ENCODE assay signal across 9 mouse cellular contexts in genomic region chr2:157434497-157434896, GRCm38 (mm10). TPM values are rescaled to one million over a fixed set of nuclear protein-coding genes. Genes with fewer than 3 reads are reported as not detected.
DNase-seq lines count a peak whose midpoint lies in the region; ATAC-seq and TF ChIP-seq lines count a peak whose summit lies in the region.
"Had no signal": no experiment of that assay in that cellular context is flagged by ENCODE, and none has a peak within 500 bp of the region (broad histone marks: within the 10 kb centered on the region; RNA-seq: fewer than 3 reads in every experiment).

No protein-coding gene starts in this region.

- peak overlapping the region; percentile 32 to 36 for H3K4me3 ChIP-seq in ES-E14 (ENCODE audit: insufficient read depth in 1 of 2, low read depth in 1 of 2, low read length in 2 of 2, poor library complexity in 1 of 2, severe bottlenecking in 1 of 2)
- H3K4me3 ChIP-seq in hindbrain, embryonic 10.5 days = 0 out of 2 replicates have a peak overlapping the region, but pooled peaks have one; percentile 2
- H3K4me3 ChIP-seq in neural tube, embryonic 12.5 days = no peak overlapping the region
- H3K4me3 ChIP-seq: liver, embryonic 15.5 days had no signal

- no peak overlapping the region; the same call in 1 of the 2 replicates for H3K4me2 ChIP-seq in neural tube, embryonic 12.5 days (replicated peaks)
- H3K4me2 ChIP-seq: liver, embryonic 15.5 days had no signal

- WGBS in hindbrain, embryonic 10.5 days = 23% methylated on average over 6 of the region's 6 CpGs
- WGBS in neural tube, embryonic 12.5 days = 42% methylated on average over 6 of the region's 6 CpGs

- no peaks in the 10 kb centered on the region for H3K9me3 ChIP-seq in ES-E14 (ENCODE audit: control insufficient read depth, insufficient read depth, low read depth, low read length)
- H3K9me3 ChIP-seq in hindbrain, embryonic 10.5 days = no peaks in the 10 kb centered on the region
- H3K9me3 ChIP-seq in neural tube, embryonic 12.5 days = no peaks in the 10 kb centered on the region
- H3K9me3 ChIP-seq: liver, embryonic 15.5 days had no signal

- H3K27ac ChIP-seq in ES-E14 (ENCODE audit: insufficient read depth, low read depth, low read length, poor library complexity, severe bottlenecking) = peak overlapping the region; percentile 89
- H3K27ac ChIP-seq in hindbrain, embryonic 10.5 days = peak overlapping the region; percentile 54; the same call in 1 of the 2 replicates
- no peak overlapping the region for H3K27ac ChIP-seq in neural tube, embryonic 12.5 days
- H3K27ac ChIP-seq: liver, embryonic 15.5 days had no signal

- DNase-seq in embryo, embryonic 10 days (ENCODE audit: low spot score) = peak; percentile 34
- DNase-seq in embryo, embryonic 9.5 days (ENCODE audit: extremely low spot score) = no peak
- DNase-seq in ES-E14 (ENCODE audit: low read depth, low spot score) = peak; percentile 45
- DNase-seq in hindbrain, embryonic 10.5 days (ENCODE audit: low spot score) = no peak
- peak; percentile 69 to 72 for DNase-seq in layer of hippocampus, adult 8-10 months (ENCODE audit: low spot score in 2 of 2)
- no peak for DNase-seq in thymus, postnatal 10 days (ENCODE audit: low spot score in 2 of 2)
- DNase-seq in adrenal gland, adult 8-10 months = no peak

- in situ Hi-C loops in ES-E14 (cut with MboI; ENCODE audit: low sequenced_read_pairs in 2 of 2, unreplicated experiment in 2 of 2) = no loop called here

- no peak for ATAC-seq in neural tube, embryonic 12.5 days (ENCODE audit: low FRiP score, low read depth)

- peak overlapping the region; percentile 49; the same call in 1 of the 2 replicates for H3K9ac ChIP-seq in ES-E14 (ENCODE audit: insufficient read depth, low read depth, low read length, poor library complexity, severe bottlenecking)
- H3K9ac ChIP-seq in neural tube, embryonic 12.5 days = peak overlapping the region; percentile 33; the same call in 1 of the 2 replicates
- H3K9ac ChIP-seq: liver, embryonic 15.5 days had no signal

- no peaks in the 10 kb centered on the region for H3K27me3 ChIP-seq in hindbrain, embryonic 10.5 days (ENCODE audit: insufficient read depth, poor library complexity, severe bottlenecking)
- no peaks in the 10 kb centered on the region for H3K27me3 ChIP-seq in neural tube, embryonic 12.5 days (replicated peaks)
- H3K27me3 ChIP-seq: liver, embryonic 15.5 days had no signal

- peaks cover 7% of the 10 kb centered on the region; the same call in 1 of the 2 replicates for H3K36me3 ChIP-seq in ES-E14 (ENCODE audit: control insufficient read depth, insufficient read depth, low read length, poor library complexity, severe bottlenecking)
- H3K36me3 ChIP-seq in hindbrain, embryonic 10.5 days = peaks cover 67% of the 10 kb centered on the region
- H3K36me3 ChIP-seq in neural tube, embryonic 12.5 days = peaks cover 40% of the 10 kb centered on the region
- H3K36me3 ChIP-seq: liver, embryonic 15.5 days had no signal

- H3K4me1 ChIP-seq in ES-E14 (ENCODE audit: control insufficient read depth in 2 of 2, insufficient read depth in 2 of 2, low read length in 2 of 2, poor library complexity in 1 of 2) = peaks cover 19 to 63% of the 10 kb centered on the region in 2 experiments
- H3K4me1 ChIP-seq in hindbrain, embryonic 10.5 days (replicated peaks) = peaks cover 70% of the 10 kb centered on the region
- peaks cover 47% of the 10 kb centered on the region for H3K4me1 ChIP-seq in neural tube, embryonic 12.5 days

TF ChIP-seq in ES-E14, 5 proteins besides CTCF, POLR2A, EP300 and RAD21:
- 0 out of 2 replicates have a peak, but pooled peaks have one; percentile 32 for TF ChIP-seq HCFC1 (IDR thresholded peaks at IDR 0.05; ENCODE audit: borderline replicate concordance, insufficient read depth, low read length)
- TF ChIP-seq MAFK (IDR thresholded peaks at IDR 0.05; ENCODE audit: insufficient read depth, low read depth, low read length) = no peak
TF ChIP-seq in ES-E14: peak in this region for 1.

RNA-seq across cellular contexts. Expression of gene Src, which starts 16.3 kb away (rescaled TPM):
- total RNA-seq in ES-E14 (2012; rRNA removed) = 32.5 and 36.7 TPM in 2 replicates
- polyA plus RNA-seq in hindbrain, embryonic 10.5 days (2016; fragmentation: Nextera tagmentation; extraction: Ambion mirVana) = 20.8 and 29.3 TPM in 2 replicates
- total RNA-seq in layer of hippocampus, adult 8-10 months (2022) = 100 to 1,000 TPM; 124 to 150 (median 133) TPM
- polyA plus RNA-seq in neural tube, embryonic 12.5 days (2016; fragmentation: Nextera tagmentation; extraction: Ambion mirVana) = 34.2 and 38.1 TPM in 2 replicates
- 10 to 100 TPM; 18.3 to 32.9 (median 24.8) TPM for total RNA-seq in adrenal gland, adult 8-10 months (2022)

Comparison
In these comparisons a context has a peak if more than half of its experiments do, and no peak if none do; other contexts are left out.
1. DNase-seq: peak in embryo, embryonic 10 days (single experiment), ES-E14 (single experiment) and layer of hippocampus, adult 8-10 months (2 of 2); none in embryo, embryonic 9.5 days (single experiment), hindbrain, embryonic 10.5 days (single experiment), thymus, postnatal 10 days (0 of 2) and adrenal gland, adult 8-10 months (single experiment).